Mouse (Mus musculus) myocyte (in vitro differentiated cells): ENCODE data around the gene Tor4a. TPM values are rescaled to one million over a fixed set of nuclear protein-coding genes. Genes with fewer than 3 reads are reported as not detected.

Source experiments
- H3K27me3 ChIP-seq: one replicate; pipeline ENCODE4 v1.6.1; 2011; ENCODE audit not compliant: control insufficient read depth, insufficient read depth, insufficient read length
- H3K36me3 ChIP-seq: one replicate; pipeline ENCODE4 v1.6.1; 2011; ENCODE audit not compliant: control insufficient read depth, insufficient read depth
- H3K4me2 ChIP-seq: one replicate; pipeline ENCODE4 v1.6.1; 2011; ENCODE audit warnings: low read depth, control low read depth
- H3K4me3 ChIP-seq: one replicate; pipeline ENCODE4 v1.5.1; 2011; ENCODE audit warnings: mild to moderate bottlenecking, control low read depth, moderate library complexity
- H3K79me2 ChIP-seq: one replicate; pipeline ENCODE4 v1.6.1; 2011; ENCODE audit not compliant: control insufficient read depth, insufficient read depth
- H3ac ChIP-seq: one replicate; pipeline ENCODE4 v1.6.1; 2011; ENCODE audit not compliant: control insufficient read depth, insufficient read length
- CEBPB ChIP-seq: IDR thresholded peaks from 2 replicates; pipeline ENCODE4 v1.6.1; 2011; ENCODE audit warnings: mild to moderate bottlenecking, moderate library complexity; ENCODE audit not compliant: poor library complexity, insufficient read depth, severe bottlenecking
- E2F4 ChIP-seq: IDR thresholded peaks from one replicate; pipeline ENCODE4 v1.6.1; 2011; ENCODE audit warnings: mild to moderate bottlenecking, control low read depth, moderate library complexity; ENCODE audit not compliant: insufficient read depth
- MAX ChIP-seq: IDR thresholded peaks from one replicate; pipeline ENCODE4 v1.6.1; 2011; ENCODE audit warnings: low read depth, mild to moderate bottlenecking, control low read depth
- MYOD1 ChIP-seq, 3 experiments: IDR thresholded peaks; one replicate each; pipeline ENCODE4 v1.6.1; 2011; ENCODE audit warnings: control low read depth in 2 of 3, low read depth in 2 of 3, mild to moderate bottlenecking in 2 of 3, moderate library complexity in 1 of 3; ENCODE audit not compliant: insufficient read length in 2 of 3, control insufficient read depth in 1 of 3
- MYOG ChIP-seq, 3 experiments: IDR thresholded peaks; one replicate each; pipeline ENCODE4 v1.6.1; 2011; ENCODE audit warnings: control low read depth in 2 of 3, low read depth in 2 of 3, mild to moderate bottlenecking in 2 of 3; ENCODE audit not compliant: insufficient read length in 2 of 3, control insufficient read depth in 1 of 3, insufficient read depth in 1 of 3
- POLR2A ChIP-seq: IDR thresholded peaks from one replicate; pipeline ENCODE4 v1.6.1; 2011; ENCODE audit warnings: low read depth, mild to moderate bottlenecking, control low read depth, moderate library complexity; ENCODE audit not compliant: insufficient read length
- POLR2AphosphoS2 ChIP-seq: IDR thresholded peaks from one replicate; pipeline ENCODE4 v1.6.1; 2011; ENCODE audit warnings: low read depth, control low read depth; ENCODE audit not compliant: insufficient read length
- REST ChIP-seq: IDR thresholded peaks from one replicate; pipeline ENCODE4 v1.6.1; 2011; ENCODE audit warnings: mild to moderate bottlenecking, control low read depth, moderate library complexity; ENCODE audit not compliant: insufficient read depth, insufficient read length
- SRF ChIP-seq: IDR thresholded peaks from one replicate; pipeline ENCODE4 v1.6.1; 2011; ENCODE audit warnings: low read depth; ENCODE audit not compliant: control insufficient read depth, insufficient read length
- TCF12 ChIP-seq: IDR thresholded peaks from one replicate; pipeline ENCODE4 v1.6.1; 2011; ENCODE audit warnings: mild to moderate bottlenecking, control low read depth; ENCODE audit not compliant: poor library complexity, insufficient read depth, severe bottlenecking
- TCF3 ChIP-seq: IDR thresholded peaks from one replicate; pipeline ENCODE4 v1.6.1; 2011; ENCODE audit warnings: low read depth, control low read depth; ENCODE audit not compliant: insufficient read length
- USF1 ChIP-seq: IDR thresholded peaks from one replicate; pipeline ENCODE4 v1.6.1; 2011; ENCODE audit warnings: low read depth, mild to moderate bottlenecking, control low read depth, moderate library complexity
- polyA plus RNA-seq: library from polyadenylated mRNA; unstranded; fragments of >200 nt; fragmentation: generic; extraction: Trizol; gene quantifications from one replicate; pipeline ENCODE4 v1.2.1, GENCODE M21; 2012; ENCODE audit warnings: missing spikeins

Gene Tor4a
- polyA plus RNA-seq, 1 experiment, result 9.2 TPM

DNA sequence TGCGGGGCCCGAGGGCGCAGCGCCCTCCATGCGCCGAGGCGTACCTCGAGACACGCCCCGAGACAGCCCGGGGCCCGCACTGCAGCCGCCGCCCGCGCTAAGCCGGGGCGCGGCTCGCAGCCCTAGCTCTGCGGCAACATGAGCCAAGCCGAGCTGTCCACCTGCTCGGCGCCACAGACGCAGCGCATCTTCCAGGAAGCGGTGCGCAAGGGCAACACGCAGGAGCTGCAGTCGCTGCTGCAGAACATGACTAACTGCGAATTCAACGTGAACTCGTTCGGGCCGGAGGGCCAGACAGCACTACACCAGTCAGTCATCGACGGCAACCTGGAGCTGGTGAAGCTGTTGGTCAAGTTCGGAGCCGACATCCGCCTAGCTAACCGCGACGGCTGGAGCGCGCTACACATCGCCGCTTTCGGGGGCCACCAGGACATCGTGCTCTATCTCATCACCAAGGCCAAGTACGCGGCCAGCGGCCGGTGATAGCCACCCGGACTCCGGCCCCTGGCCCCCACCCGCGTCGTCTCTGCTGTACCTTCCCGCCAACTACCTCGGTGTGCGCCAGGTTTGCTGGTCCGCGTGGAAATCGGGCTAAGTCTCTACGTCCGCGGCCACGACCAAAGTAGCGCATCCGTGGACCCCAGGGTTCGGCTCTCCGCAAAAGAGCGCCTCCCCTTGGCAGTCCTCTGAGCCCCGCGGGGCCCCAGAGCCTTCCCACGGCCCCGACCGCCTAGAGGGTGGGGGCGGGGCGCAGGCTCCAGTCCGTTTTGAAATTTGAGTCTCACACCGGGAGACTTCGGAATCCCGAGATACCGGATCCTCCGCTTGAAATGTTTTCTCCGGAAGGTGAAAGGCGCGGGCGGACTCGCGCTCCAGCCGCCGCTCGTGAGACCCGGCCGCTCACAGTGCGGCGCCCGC, 15.5 kb downstream of the Tor4a start:
- TF ChIP-seq MAX (no peak), REST (no peak), TCF3 (no peak), POLR2AphosphoS2 (no peak), CEBPB (no peak), TCF12 (no peak), MYOG (IDR thresholded peaks at IDR 0.05; ENCODE audit: control insufficient read depth in 1 of 3, insufficient read depth in 1 of 3, insufficient read length in 2 of 3, low read depth in 2 of 3) (peak in 2 of 3 experiments; percentile 80), MYOD1 (IDR thresholded peaks at IDR 0.05; ENCODE audit: control insufficient read depth in 1 of 3, insufficient read length in 2 of 3, low read depth in 2 of 3) (peak in 2 of 3 experiments; percentile 61 to 87)
- Histone ChIP-seq H3K4me2 (peak overlapping the region; percentile 91), H3K79me2 (no peaks in the 10 kb centered on the region), H3ac (peak overlapping the region; percentile 10), H3K4me3 (peak overlapping the region; percentile 25), H3K36me3 (no peaks in the 10 kb centered on the region), H3K27me3 (no peaks in the 10 kb centered on the region)

DNA sequence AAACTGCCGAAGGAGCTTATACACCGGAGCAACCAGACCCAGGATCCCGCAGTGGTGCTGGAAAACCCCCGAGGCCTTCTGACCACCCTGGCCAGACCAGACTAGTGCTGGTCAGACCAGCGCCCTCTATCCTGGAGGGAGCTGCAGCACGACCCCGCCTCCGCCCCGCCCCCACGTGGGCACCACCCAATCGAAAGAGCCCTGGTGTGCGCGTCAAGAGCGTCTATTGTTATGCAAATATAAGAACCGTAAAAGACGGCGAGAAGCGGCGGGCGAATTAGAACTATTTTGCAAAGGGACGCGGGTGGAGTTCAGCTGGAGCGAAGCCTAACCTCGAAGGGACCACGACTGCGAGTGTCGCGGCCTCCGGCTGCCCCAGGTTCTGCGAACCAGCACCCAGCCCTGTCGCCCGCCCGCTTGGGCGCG, 16.2 kb downstream of the Tor4a start, which contains the start of gene Nrarp:
Gene Nrarp (plus strand): TSS at position 281 of the 426 bp plus-strand sequence.
- H3K4me2 ChIP-seq, result peak within 1 kb of the TSS; percentile 91
- no peaks in the 10 kb centered on the region for H3K79me2 ChIP-seq
- TF ChIP-seq POLR2A, result peak; percentile 45
- no peak for TF ChIP-seq TCF3
- no peak for TF ChIP-seq MYOG (IDR thresholded peaks at IDR 0.05; ENCODE audit: control insufficient read depth in 1 of 3, insufficient read depth in 1 of 3, insufficient read length in 2 of 3, low read depth in 2 of 3)
- peak; percentile 9 for TF ChIP-seq POLR2AphosphoS2
- no peak for TF ChIP-seq MYOD1 (IDR thresholded peaks at IDR 0.05; ENCODE audit: control insufficient read depth in 1 of 3, insufficient read length in 2 of 3, low read depth in 2 of 3)
- no peak for TF ChIP-seq TCF12
- peak; percentile 44 for TF ChIP-seq E2F4
- TF ChIP-seq CEBPB, result no peak
- TF ChIP-seq USF1, result peak; percentile 56
- no peak for TF ChIP-seq REST
- no peak for TF ChIP-seq SRF
- TF ChIP-seq MAX, result no peak
- peak within 1 kb of the TSS; percentile 10 for H3ac ChIP-seq
- no peaks in the 10 kb centered on the region for H3K27me3 ChIP-seq
- H3K36me3 ChIP-seq, result no peaks in the 10 kb centered on the region
- peak within 1 kb of the TSS; percentile 25 for H3K4me3 ChIP-seq

DNA sequence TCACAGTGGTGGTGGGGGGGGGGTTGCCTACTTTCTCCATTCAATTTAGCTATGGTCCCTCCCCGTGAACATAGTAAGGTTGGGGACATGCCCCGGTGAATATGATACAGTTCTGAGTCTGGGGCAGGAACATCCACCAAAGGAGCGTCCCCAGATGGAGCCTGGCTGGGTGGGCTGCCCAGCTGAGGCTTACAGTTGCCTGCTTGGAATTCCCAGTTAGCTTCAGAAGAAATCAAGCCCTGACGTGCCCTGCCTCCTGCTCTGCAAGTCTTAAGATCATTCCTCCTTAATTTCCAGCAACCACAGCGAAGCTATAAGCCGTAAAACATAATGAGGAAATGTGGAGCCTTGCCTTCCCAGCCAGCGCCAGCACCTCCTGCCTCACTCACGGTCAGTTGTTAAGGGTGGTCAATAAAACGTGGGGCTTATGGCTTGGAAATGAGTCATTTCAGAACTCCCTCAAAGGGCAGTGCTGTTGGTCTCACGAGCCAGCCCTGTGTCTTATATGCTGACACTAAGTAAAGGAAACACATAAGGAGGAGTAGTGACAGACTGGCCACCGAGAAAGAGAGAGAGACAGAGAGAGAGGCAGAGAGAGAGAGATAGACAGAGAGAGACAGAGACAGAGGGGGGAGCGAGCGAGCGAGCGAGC, 17.0 kb downstream of the Tor4a start:
- no peaks in the 10 kb centered on the region for H3K27me3 ChIP-seq
- TF ChIP-seq MAX (no peak), E2F4 (no peak), POLR2A (no peak), MYOG (IDR thresholded peaks at IDR 0.05; ENCODE audit: control insufficient read depth in 1 of 3, insufficient read depth in 1 of 3, insufficient read length in 2 of 3, low read depth in 2 of 3) (no peak), TCF3 (no peak), POLR2AphosphoS2 (no peak), REST (no peak), USF1 (no peak), TCF12 (no peak), MYOD1 (IDR thresholded peaks at IDR 0.05; ENCODE audit: control insufficient read depth in 1 of 3, insufficient read length in 2 of 3, low read depth in 2 of 3) (no peak), CEBPB (no peak), SRF (no peak)

DNA sequence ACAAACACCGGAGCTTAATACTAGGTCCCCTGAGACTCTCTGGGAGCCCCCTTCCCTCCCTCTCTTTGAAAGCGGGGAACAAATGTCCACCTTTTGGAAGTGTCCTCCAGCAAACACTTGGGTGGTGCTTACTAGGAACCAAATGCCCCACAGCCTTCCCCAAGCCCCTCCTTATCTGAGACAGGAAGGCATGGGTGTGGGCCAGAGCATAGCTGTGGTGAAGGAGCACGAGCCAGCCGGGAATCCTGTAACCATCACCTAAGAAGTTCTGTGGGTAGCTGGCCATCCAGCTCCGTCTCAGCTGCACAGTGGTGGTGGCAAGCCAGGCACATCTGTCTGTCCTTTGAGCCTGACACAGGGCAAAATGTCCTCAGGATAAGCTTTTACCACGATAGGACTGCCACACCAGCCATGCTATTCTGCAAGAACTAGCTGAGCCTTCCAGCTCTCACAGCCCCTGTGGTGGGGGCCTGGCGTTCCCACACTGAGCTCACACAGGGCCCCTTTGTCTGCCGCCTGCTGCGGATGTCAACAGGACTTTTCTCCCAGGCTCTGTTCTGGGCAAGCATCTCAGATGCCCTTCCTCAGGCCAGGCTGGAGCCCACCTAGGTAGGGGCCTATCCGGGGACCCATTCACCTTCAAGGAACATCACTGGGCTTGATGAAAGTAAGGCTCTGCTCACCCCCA, 18.3 kb downstream of the Tor4a start:
- Histone ChIP-seq H3K36me3 (no peaks in the 10 kb centered on the region), H3K27me3 (no peaks in the 10 kb centered on the region), H3ac (no peak overlapping the region), H3K4me2 (no peak overlapping the region), H3K4me3 (no peak overlapping the region), H3K79me2 (no peaks in the 10 kb centered on the region)
- no peak for TF ChIP-seq MYOD1 (IDR thresholded peaks at IDR 0.05; ENCODE audit: control insufficient read depth in 1 of 3, insufficient read length in 2 of 3, low read depth in 2 of 3)
- no peak for TF ChIP-seq TCF3
- TF ChIP-seq MAX, result no peak
- TF ChIP-seq MYOG (IDR thresholded peaks at IDR 0.05; ENCODE audit: control insufficient read depth in 1 of 3, insufficient read depth in 1 of 3, insufficient read length in 2 of 3, low read depth in 2 of 3), result no peak
- TF ChIP-seq POLR2AphosphoS2, result no peak
- TF ChIP-seq E2F4, result no peak
- TF ChIP-seq USF1, result no peak
- TF ChIP-seq SRF, result no peak
- no peak for TF ChIP-seq CEBPB
- no peak for TF ChIP-seq REST
- TF ChIP-seq POLR2A, result no peak
- TF ChIP-seq TCF12, result no peak

More for the DNA sequence above, 17.0 kb downstream of the Tor4a start:
- Histone ChIP-seq H3K36me3 (no peaks in the 10 kb centered on the region), H3ac (no peak overlapping the region), H3K79me2 (no peaks in the 10 kb centered on the region), H3K4me3 (peak overlapping the region; percentile 25), H3K4me2 (peak overlapping the region; percentile 91)
